Mouse (Mus musculus) hematopoietic stem cell, adult 5-6 weeks (primary cell): ENCODE measurements around the gene Gpank1. TPM values are rescaled to one million over a fixed set of nuclear protein-coding genes. Genes with fewer than 3 reads are reported as not detected.

Experiments
- ATAC-seq, 2 experiments: fragments of 125-278 bp in 1 of 2; replicated peaks in 1 of 2; 2 replicates each; pipeline ENCODE4 v1.8.0; 2016 to 2017; ENCODE audit warnings: inconsistent platforms in 2 of 2, mild to moderate bottlenecking in 2 of 2, moderate number of reproducible peaks in 2 of 2, low read depth in 1 of 2, moderate TSS enrichment in 1 of 2; ENCODE audit not compliant: low FRiP score in 2 of 2, poor library complexity in 2 of 2, severe bottlenecking in 2 of 2, insufficient read depth in 1 of 2, low TSS enrichment in 1 of 2
- total RNA-seq: library from RNA; stranded (forward); fragments of 172-1452, 232-1000 nt; gene quantifications from 2 replicates; pipeline ENCODE4 v1.2.3, GENCODE M21; 2017

Gene Gpank1
- total RNA-seq, 1 experiment from 2014 or later: 31.2 TPM

DNA sequence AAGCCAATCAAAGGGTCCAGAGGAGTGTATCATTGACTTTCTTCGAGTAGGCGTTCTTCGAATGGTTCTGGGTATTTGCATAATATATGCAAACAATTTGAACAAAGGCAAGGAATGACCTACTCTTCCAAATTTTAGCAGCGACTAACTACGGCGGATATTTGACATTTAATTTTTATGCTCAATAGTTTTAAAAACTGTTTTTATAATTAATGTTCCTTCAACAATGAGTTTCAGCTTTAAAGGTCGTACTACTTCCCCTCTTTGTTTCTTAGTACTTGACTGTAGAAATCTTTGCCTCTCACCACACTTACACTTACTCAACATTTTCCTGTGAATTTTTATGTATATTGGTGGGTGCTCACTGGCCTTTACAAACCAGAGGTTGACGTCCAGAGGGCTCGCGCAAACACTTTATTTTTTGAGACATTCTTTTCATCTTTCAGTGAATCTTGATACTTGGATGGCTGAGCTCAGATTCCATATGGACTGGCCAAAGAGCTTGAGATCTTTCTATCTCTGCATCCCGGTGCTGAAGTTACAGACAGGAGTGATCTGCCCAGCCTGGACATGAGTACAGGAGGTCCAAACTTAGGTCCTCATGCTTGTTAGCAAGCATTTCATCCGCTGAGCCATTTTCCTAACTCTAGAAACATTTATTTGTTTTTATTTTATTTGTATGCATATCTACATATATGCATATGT, 44.3 kb downstream of the Gpank1 start:
- ATAC-seq: no peak

DNA sequence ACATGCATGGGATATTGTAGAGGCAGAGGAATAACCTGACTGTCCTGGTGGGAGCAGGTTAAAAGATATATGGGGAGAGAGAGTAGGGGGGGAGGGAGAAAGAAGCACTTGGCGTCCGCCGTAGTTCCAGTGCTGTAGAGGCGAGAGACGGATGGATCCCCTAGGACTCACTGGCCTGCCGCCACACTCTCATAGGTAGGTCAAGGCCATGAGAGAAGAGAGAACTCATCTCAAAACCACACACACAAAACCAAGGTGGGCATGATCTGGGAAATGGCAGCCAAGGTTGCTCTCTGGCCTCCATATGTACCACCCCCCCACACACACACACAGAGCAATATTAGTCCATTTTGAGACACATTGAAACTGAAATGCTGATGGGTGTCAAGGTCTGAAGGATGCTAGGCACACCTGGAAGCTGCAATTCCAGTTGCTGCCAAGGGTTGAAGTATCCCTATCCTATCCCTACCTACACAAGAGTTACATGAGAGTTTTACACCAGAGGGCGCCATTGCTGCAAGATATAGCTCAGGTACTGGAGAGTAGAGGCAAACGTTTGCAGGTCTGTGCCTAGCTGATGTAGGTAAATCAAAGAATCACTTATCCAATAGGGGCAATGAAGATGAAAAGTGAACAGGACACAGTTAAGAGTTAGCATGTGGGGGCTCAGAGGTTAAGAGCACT, 45.2 kb downstream of the Gpank1 start:
- no peak for ATAC-seq

DNA sequence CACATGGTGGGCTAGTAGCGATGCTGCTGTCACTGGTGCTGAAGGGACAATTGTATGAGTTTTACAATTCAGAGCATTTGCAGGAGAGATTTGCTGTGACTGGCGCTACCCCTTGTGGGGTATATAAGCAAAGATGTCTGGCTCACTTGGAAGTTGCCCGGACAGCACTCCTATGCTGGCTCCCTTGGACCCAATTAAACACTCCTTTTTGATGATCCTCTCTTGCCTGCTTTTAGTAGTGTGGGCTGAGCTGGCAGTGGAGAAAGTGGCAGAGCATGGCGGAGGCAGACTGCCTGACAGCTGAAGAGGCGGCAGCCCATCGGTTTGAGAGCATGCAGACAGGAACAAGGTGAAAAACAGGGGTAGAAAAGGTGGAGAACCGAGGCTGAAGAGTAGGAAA, 46.5 kb downstream of the Gpank1 start:
- ATAC-seq: no peak

DNA sequence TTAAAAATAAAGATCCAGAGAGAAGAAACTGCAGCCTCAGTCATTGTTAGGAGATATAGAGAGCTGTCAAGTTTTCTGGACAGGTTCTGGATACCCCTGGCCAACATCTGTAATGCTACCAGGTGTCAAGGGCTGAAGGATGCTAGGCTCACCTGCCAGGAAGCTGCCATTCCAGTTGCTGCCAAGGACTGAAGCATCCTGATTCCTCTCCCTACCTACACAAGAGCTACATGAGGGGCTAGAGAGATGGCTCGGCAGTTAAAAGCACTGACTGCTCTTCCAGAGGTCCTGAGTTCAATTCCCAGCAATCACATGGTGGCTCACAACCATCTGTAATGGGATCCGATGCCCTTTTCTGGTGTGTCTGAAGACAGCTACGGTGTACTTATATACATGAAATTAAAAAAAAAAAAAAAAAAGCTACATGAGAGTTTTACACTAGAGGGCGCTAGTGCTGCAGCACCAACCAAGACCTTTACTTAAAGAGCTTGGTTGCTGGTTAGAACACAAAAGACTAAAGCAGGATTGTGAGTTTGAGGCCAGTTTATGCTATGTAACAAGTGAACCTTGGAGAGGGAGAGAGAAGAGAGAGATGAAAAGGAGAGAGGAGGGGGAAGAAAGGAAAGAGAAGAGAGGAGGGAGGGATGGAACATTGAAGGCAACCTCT, 47.4 kb downstream of the Gpank1 start:
- ATAC-seq: no peak

DNA sequence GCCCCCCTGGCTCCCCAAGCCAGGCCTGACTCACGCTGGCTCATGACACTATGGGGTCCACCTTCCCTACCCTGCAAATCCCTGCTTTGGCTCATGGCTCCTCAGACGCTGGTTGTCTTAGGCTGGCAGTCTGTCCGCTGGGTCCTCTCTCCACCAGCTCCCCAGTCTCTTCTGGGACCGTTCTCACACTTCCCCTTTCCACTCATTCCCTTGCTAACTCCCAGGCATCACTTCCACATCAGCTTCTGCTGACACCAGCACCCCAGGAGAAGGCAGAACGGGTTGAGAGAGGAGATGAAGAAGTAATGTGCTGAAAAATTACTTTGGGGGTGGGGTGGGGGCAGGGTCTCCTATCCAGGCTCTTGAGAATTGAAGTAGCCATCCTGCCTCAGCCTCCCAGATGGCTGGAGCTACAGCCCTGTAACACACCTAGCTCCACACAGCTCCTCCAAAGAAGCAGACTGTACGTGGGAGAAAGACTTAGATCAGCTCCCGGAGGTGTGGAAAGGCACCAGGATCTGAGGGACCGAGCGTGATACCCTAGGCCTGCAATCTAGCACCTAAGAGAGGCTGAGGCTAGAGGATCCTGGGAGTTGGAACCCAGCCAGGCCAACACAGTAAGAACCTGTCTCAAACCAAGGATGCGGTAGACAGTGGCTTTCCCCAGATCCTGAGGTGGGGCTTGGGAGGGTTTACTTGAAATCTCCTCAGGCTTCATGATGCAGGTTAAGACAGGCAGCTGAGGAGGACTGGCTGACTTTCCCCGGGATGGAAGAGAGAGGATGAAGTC, 51.4 kb downstream of the Gpank1 start:
- ATAC-seq: peak in 1 of 2 experiments; percentile 52; a peak in 1 of 4 replicates

DNA sequence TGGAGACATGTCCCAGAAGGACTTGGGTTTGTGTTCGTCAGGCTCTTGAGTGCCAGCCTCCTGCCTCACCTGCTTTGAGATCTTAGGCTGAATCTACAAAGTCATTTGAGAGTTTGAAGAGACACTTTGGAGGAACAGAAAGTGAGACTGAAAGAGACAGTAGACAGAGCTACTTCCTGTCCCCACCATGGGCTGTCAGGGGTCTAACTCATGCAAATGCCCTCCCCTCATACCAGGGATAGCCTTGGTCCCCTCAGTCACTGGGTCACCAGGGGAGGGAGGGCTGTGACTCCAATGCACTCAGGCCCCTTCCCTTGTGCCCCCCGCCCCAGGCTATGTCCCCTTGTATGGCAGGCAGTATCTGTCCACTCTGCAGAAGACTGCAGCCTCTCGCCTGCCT, 52.1 kb downstream of the Gpank1 start:
- ATAC-seq: no peak

Other genes starting within 250 kb of the Gpank1 start
- gene Zbtb12, start 242.0 kb upstream of the Gpank1 start, total RNA-seq: 11.3 and 15.1 TPM in 2 replicates
- not detected in 2 replicates for gene Gm20547, start 239.4 kb upstream of the Gpank1 start, total RNA-seq
- gene C2, start 223.2 kb upstream of the Gpank1 start, total RNA-seq: 3.3 TPM in 1 of 2 replicates, not detected in the other
- gene Ehmt2, start 223.0 kb upstream of the Gpank1 start, total RNA-seq: 106 and 109 TPM in 2 replicates
- gene Slc44a4, start 207.0 kb upstream of the Gpank1 start, total RNA-seq: 0.19 TPM in 1 of 2 replicates, not detected in the other
- 6.9 and 12.1 TPM in 2 replicates for gene Neu1, start 190.2 kb upstream of the Gpank1 start, total RNA-seq
- gene Hspa1b, start 162.2 kb upstream of the Gpank1 start, total RNA-seq: 18.4 and 24.7 TPM in 2 replicates
- gene Gm20481, start 151.5 kb upstream of the Gpank1 start, total RNA-seq: 1.1 TPM in 1 of 2 replicates, not detected in the other
- gene Hspa1a, start 149.3 kb upstream of the Gpank1 start, total RNA-seq: 16.3 and 22.9 TPM in 2 replicates
- 0.05 TPM in 1 of 2 replicates, not detected in the other for gene Hspa1l, start 148.8 kb upstream of the Gpank1 start, total RNA-seq
- gene Lsm2, start 139.6 kb upstream of the Gpank1 start, total RNA-seq: 28.5 and 39.0 TPM in 2 replicates
- 228 and 415 TPM in 2 replicates for gene Vars, start 120.5 kb upstream of the Gpank1 start, total RNA-seq
- 0.38 and 0.45 TPM in 2 replicates for gene Vwa7, start 104.9 kb upstream of the Gpank1 start, total RNA-seq
- gene Sapcd1, start 93.4 kb upstream of the Gpank1 start, total RNA-seq: 1.7 TPM in 1 of 2 replicates, not detected in the other
- 3.7 and 7.9 TPM in 2 replicates for gene Msh5, start 74.7 kb upstream of the Gpank1 start, total RNA-seq
- 294 and 299 TPM in 2 replicates for gene Clic1, start 71.5 kb upstream of the Gpank1 start, total RNA-seq
- gene Ddah2, start 62.4 kb upstream of the Gpank1 start, total RNA-seq: 27.4 and 32.3 TPM in 2 replicates
- gene Ly6g6c, start 56.1 kb upstream of the Gpank1 start, total RNA-seq: not detected in 2 replicates
- gene Mpig6b, start 55.3 kb upstream of the Gpank1 start, total RNA-seq: not detected in 2 replicates
- not detected in 2 replicates for gene Ly6g6e, start 44.6 kb upstream of the Gpank1 start, total RNA-seq
- not detected in 2 replicates for gene Ly6g6d, start 43.4 kb upstream of the Gpank1 start, total RNA-seq
- gene Ly6g6f, start 35.8 kb upstream of the Gpank1 start, total RNA-seq: not detected in 2 replicates
- 25.9 and 30.0 TPM in 2 replicates for gene Abhd16a, start 32.2 kb upstream of the Gpank1 start, total RNA-seq
- gene Ly6g5c, start 13.2 kb upstream of the Gpank1 start, total RNA-seq: not detected in 2 replicates
- gene Ly6g5b, start 6.0 kb upstream of the Gpank1 start, total RNA-seq: 1.6 TPM in 1 of 2 replicates, not detected in the other
- gene Csnk2b, start 598 bp downstream of the Gpank1 start, total RNA-seq: 250 and 330 TPM in 2 replicates
- 6.1 and 6.3 TPM in 2 replicates for gene D17H6S53E, start 4.9 kb downstream of the Gpank1 start, total RNA-seq
- gene Apom, start 10.6 kb downstream of the Gpank1 start, total RNA-seq: 0.38 TPM in 1 of 2 replicates, not detected in the other
- 109 and 121 TPM in 2 replicates for gene Bag6, start 13.7 kb downstream of the Gpank1 start, total RNA-seq
- gene Prrc2a, start 43.4 kb downstream of the Gpank1 start, total RNA-seq: 61.3 and 65.9 TPM in 2 replicates
- 1.8 TPM in 1 of 2 replicates, not detected in the other for gene Aif1, start 54.6 kb downstream of the Gpank1 start, total RNA-seq
- gene Lst1, start 67.0 kb downstream of the Gpank1 start, total RNA-seq: 85.1 and 145 TPM in 2 replicates
- gene Ltb, start 73.0 kb downstream of the Gpank1 start, total RNA-seq: 31.4 and 64.0 TPM in 2 replicates
- 22.3 and 44.4 TPM in 2 replicates for gene Tnf, start 80.6 kb downstream of the Gpank1 start, total RNA-seq
- not detected in 2 replicates for gene Lta, start 83.9 kb downstream of the Gpank1 start, total RNA-seq
- gene Gm16181, start 99.4 kb downstream of the Gpank1 start, total RNA-seq: 3.1 TPM in 1 of 2 replicates, not detected in the other
- 3.8 and 5.2 TPM in 2 replicates for gene Atp6v1g2, start 112.2 kb downstream of the Gpank1 start, total RNA-seq
- gene Nfkbil1, start 114.3 kb downstream of the Gpank1 start, total RNA-seq: 4.3 and 15.9 TPM in 2 replicates
- gene Ddx39b, start 120.3 kb downstream of the Gpank1 start, total RNA-seq: 207 and 226 TPM in 2 replicates
- 627 and 791 TPM in 2 replicates for gene H2-D1, start 141.3 kb downstream of the Gpank1 start, total RNA-seq
- gene H2-Q1, start 198.9 kb downstream of the Gpank1 start, total RNA-seq: 0.25 TPM in 1 of 2 replicates, not detected in the other
- gene H2-Q2, start 220.8 kb downstream of the Gpank1 start, total RNA-seq: not detected in 2 replicates